Mouse (Mus musculus) forebrain, embryonic 16.5 days (tissue): ENCODE measurements around the gene A830018L16Rik. TPM values are rescaled to one million over a fixed set of nuclear protein-coding genes. Genes with fewer than 3 reads are reported as not detected.
"Not testable (repeated sequence)": the region's sequence is repeated elsewhere in the genome, so short reads cannot be mapped to it uniquely, and the experiment has no call there.

Source experiments
- ATAC-seq: fragments of 200-750 bp; cut with Nextera tagmentation; 2 replicates; pipeline ENCODE4 v1.8.0; 2017; ENCODE audit warnings: mild to moderate bottlenecking, moderate library complexity
- H3K27ac ChIP-seq: fragments of 300-500 bp; sonication (generic); 2 replicates; pipeline ENCODE4 v1.5.1; 2014; ENCODE audit warnings: low read length, control low read depth
- H3K27me3 ChIP-seq: fragments of 300-500 bp; sonication (generic); replicated peaks from 2 replicates; pipeline ENCODE4 v1.6.1; 2014; ENCODE audit warnings: low read length; ENCODE audit not compliant: control insufficient read depth, insufficient read depth
- H3K36me3 ChIP-seq: fragments of 300-500 bp; sonication (generic); 2 replicates; pipeline ENCODE4 v1.6.1; 2014; ENCODE audit not compliant: control insufficient read depth, insufficient read depth
- H3K4me1 ChIP-seq: fragments of 300-500 bp; sonication (generic); replicated peaks from 2 replicates; pipeline ENCODE4 v1.6.1; 2014; ENCODE audit warnings: low read length; ENCODE audit not compliant: control insufficient read depth, insufficient read depth
- H3K4me2 ChIP-seq: fragments of 300-500 bp; sonication (generic); 2 replicates; pipeline ENCODE4 v1.6.1; 2014; ENCODE audit warnings: mild to moderate bottlenecking, low read length, control low read depth
- H3K4me3 ChIP-seq: fragments of 300-500 bp; sonication (generic); replicated peaks from 2 replicates; pipeline ENCODE4 v1.5.1; 2014; ENCODE audit warnings: mild to moderate bottlenecking, low read length, control low read depth
- H3K9ac ChIP-seq: fragments of 300-500 bp; sonication (generic); replicated peaks from 2 replicates; pipeline ENCODE4 v1.6.1; 2014; ENCODE audit warnings: low read depth, low read length, control low read depth
- H3K9me3 ChIP-seq: fragments of 300-500 bp; sonication (generic); 2 replicates; pipeline ENCODE4 v1.6.1; 2016; ENCODE audit warnings: low read length; ENCODE audit not compliant: control insufficient read depth
- WGBS: fragments of 180-500 bp; shearing (Covaris S2); extraction: QIAGEN DNeasy Blood & Tissue Kit; methylation state at CpG from one replicate; pipeline ENCODE4 v1.1.7; 2014; 5-methylcytosine and 5-hydroxymethylcytosine counted together
- polyA plus RNA-seq: library from polyadenylated mRNA; unstranded; fragments of >200 nt; fragmentation: Nextera tagmentation; extraction: Ambion mirVana; gene quantifications from 2 replicates; pipeline ENCODE4 v1.2.1, GENCODE M21; 2015

The A830018L16Rik gene
- polyA plus RNA-seq, 1 experiment from 2014 or later = 8.6 TPM

GRCm38 (mm10) chr1:12009551-12009846 lies 595.6 kb downstream of the A830018L16Rik start:
- Histone ChIP-seq H3K27me3 (no peaks in the 10 kb centered on the region), H3K4me2 (no peak overlapping the region), H3K9ac (no peak overlapping the region), H3K9me3 (no peaks in the 10 kb centered on the region), H3K36me3 (no peaks in the 10 kb centered on the region), H3K27ac (no peak overlapping the region), H3K4me1 (no peaks in the 10 kb centered on the region), H3K4me3 (no peak overlapping the region)
- no peak for ATAC-seq

- Histone ChIP-seq H3K9me3 (no peaks in the 10 kb centered on the region), H3K4me1 (no peaks in the 10 kb centered on the region), H3K27ac (no peak overlapping the region), H3K4me2 (no peak overlapping the region), H3K4me3 (no peak overlapping the region), H3K27me3 (no peaks in the 10 kb centered on the region), H3K36me3 (no peaks in the 10 kb centered on the region), H3K9ac (no peak overlapping the region)
- 73% methylated on average over 1 of the region's 1 CpGs for WGBS
- ATAC-seq = no peak
These were observed 596.7 kb downstream of the A830018L16Rik start for GRCm38 (mm10) chr1:12010607-12011006.

GRCm38 (mm10) chr1:12020646-12021045 lies 606.7 kb downstream of the A830018L16Rik start:
- 85% methylated on average over 5 of the region's 5 CpGs for WGBS
- not testable (repeated sequence) for H3K4me2 ChIP-seq, H3K4me1 ChIP-seq, H3K9me3 ChIP-seq, H3K9ac ChIP-seq, H3K4me3 ChIP-seq, ATAC-seq, H3K36me3 ChIP-seq, H3K27me3 ChIP-seq, H3K27ac ChIP-seq
